Mouse (Mus musculus) stomach, embryonic 16.5 days (tissue): ENCODE data around the gene Prkaa2. TPM values are rescaled to one million over a fixed set of nuclear protein-coding genes. Genes with fewer than 3 reads are reported as not detected.

Experiments
- ATAC-seq: fragments of 200-750 bp; cut with Nextera tagmentation; 2 replicates; pipeline ENCODE4 v1.8.0; 2017; ENCODE audit warnings: moderate number of reproducible peaks, moderate TSS enrichment; ENCODE audit not compliant: insufficient read depth, low FRiP score
- H3K27ac ChIP-seq: fragments of 300-500 bp; sonication (generic); 2 replicates; pipeline ENCODE4 v1.5.1; 2014; ENCODE audit warnings: low read length
- H3K27me3 ChIP-seq: fragments of 300-500 bp; sonication (generic); 2 replicates; pipeline ENCODE4 v1.6.1; 2014; ENCODE audit warnings: low read length, control low read depth, mixed read lengths; ENCODE audit not compliant: control insufficient read depth, insufficient read depth
- H3K36me3 ChIP-seq: fragments of 300-500 bp; sonication (generic); 2 replicates; pipeline ENCODE4 v1.6.1; 2014; ENCODE audit warnings: low read length; ENCODE audit not compliant: control insufficient read depth, insufficient read depth
- H3K4me1 ChIP-seq: fragments of 300-500 bp; sonication (generic); 2 replicates; pipeline ENCODE4 v1.6.1; 2014; ENCODE audit warnings: low read length, control low read depth, mixed read lengths; ENCODE audit not compliant: control insufficient read depth, insufficient read depth
- H3K4me2 ChIP-seq: fragments of 300-500 bp; sonication (generic); 2 replicates; pipeline ENCODE4 v1.6.1; 2014; ENCODE audit warnings: low read depth, low read length, mixed read lengths
- H3K4me3 ChIP-seq: fragments of 300-500 bp; sonication (generic); replicated peaks from 2 replicates; pipeline ENCODE4 v1.5.1; 2014; ENCODE audit warnings: mild to moderate bottlenecking, low read length
- H3K9ac ChIP-seq: fragments of 300-500 bp; sonication (generic); 2 replicates; pipeline ENCODE4 v1.6.1; 2014; ENCODE audit warnings: low read length
- H3K9me3 ChIP-seq: fragments of 300-500 bp; sonication (generic); replicated peaks from 2 replicates; pipeline ENCODE4 v1.6.1; 2016; ENCODE audit warnings: low read length, control low read depth; ENCODE audit not compliant: control insufficient read depth
- WGBS: fragments of 180-500 bp; shearing (Covaris S2); extraction: QIAGEN DNeasy Blood & Tissue Kit; methylation state at CpG from one replicate; pipeline ENCODE4 v1.1.7; 2014; 5-methylcytosine and 5-hydroxymethylcytosine counted together
- polyA plus RNA-seq: library from polyadenylated mRNA; unstranded; fragments of >200 nt; fragmentation: Nextera tagmentation; extraction: Ambion mirVana; gene quantifications from 2 replicates; pipeline ENCODE4 v1.2.1, GENCODE M21; 2015

Prkaa2 gene
- polyA plus RNA-seq, 1 experiment from 2014 or later: 3.0 TPM

- no peak for ATAC-seq
- Histone ChIP-seq H3K27me3 (no peaks in the 10 kb centered on the region), H3K4me1 (peaks cover 11% of the 10 kb centered on the region; the same call in 1 of the 2 replicates), H3K36me3 (no peaks in the 10 kb centered on the region), H3K9me3 (no peaks in the 10 kb centered on the region), H3K27ac (no peak overlapping the region), H3K9ac (no peak overlapping the region), H3K4me2 (no peak overlapping the region), H3K4me3 (no peak overlapping the region)
- WGBS: 81% methylated on average over 11 of the region's 11 CpGs
Observed at GRCm38 (mm10) chr4:105111770-105112169, 2.1 kb upstream of the Prkaa2 start.

- Histone ChIP-seq H3K9me3 (no peaks in the 10 kb centered on the region), H3K4me3 (no peak overlapping the region), H3K4me2 (peak overlapping the region; percentile 95; the same call in 1 of the 2 replicates), H3K27ac (no peak overlapping the region), H3K4me1 (peaks cover 11% of the 10 kb centered on the region; the same call in 1 of the 2 replicates), H3K27me3 (no peaks in the 10 kb centered on the region), H3K9ac (no peak overlapping the region), H3K36me3 (no peaks in the 10 kb centered on the region)
- 74% methylated on average over 4 of the region's 4 CpGs for WGBS
- no peak for ATAC-seq
Observed at GRCm38 (mm10) chr4:105110684-105111035, 970 bp upstream of the Prkaa2 start.

- H3K27ac ChIP-seq: no peak overlapping the region; the same call in 1 of the 2 replicates
Observed at GRCm38 (mm10) chr4:105109990-105110683, 447 bp upstream of the Prkaa2 start.

DNA sequence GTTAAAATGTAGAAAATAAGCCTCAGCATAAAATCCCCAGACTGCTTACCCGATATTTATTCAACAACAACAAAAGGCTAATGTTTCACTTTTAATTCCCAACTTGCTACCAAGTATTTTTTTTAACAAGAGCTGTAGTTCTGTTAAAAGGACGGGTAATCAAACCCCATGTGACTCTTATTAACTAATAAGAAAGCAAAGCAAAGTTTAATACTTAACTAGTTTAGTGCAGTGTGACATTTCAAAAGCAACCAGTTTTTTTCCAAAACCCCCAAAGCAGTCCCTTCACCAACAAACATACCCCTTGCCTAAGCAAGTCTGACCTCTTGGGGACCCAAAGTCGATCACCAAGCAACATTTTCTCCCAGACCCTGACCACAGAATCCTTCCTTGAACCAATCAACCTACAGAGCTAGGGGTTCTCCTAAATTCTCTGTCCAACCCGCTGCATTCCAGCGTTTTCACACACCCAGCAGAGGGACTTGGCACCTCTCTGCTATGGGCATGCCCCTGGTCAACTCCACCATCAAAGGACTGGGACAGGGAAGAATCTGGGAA is 970 bp downstream of the Prkaa2 start:
- ATAC-seq: no peak

More at GRCm38 (mm10) chr4:105109990-105110683, 447 bp upstream of the Prkaa2 start:
- H3K9me3 ChIP-seq: no peaks in the 10 kb centered on the region
- H3K4me1 ChIP-seq: peaks cover 11% of the 10 kb centered on the region; the same call in 1 of the 2 replicates
- H3K9ac ChIP-seq: peak overlapping the region; percentile 83
- peak overlapping the region; percentile 95 for H3K4me2 ChIP-seq
- H3K36me3 ChIP-seq: no peaks in the 10 kb centered on the region
- H3K4me3 ChIP-seq: peak overlapping the region; percentile 65
- no peaks in the 10 kb centered on the region for H3K27me3 ChIP-seq
- 3% methylated on average over 23 of the region's 24 CpGs for WGBS
- ATAC-seq: peak; percentile 62

GRCm38 (mm10) chr4:105107943-105108640 is 1.6 kb downstream of the Prkaa2 start:
- Histone ChIP-seq H3K27me3 (no peaks in the 10 kb centered on the region), H3K27ac (no peak overlapping the region), H3K4me1 (peaks cover 11% of the 10 kb centered on the region; the same call in 1 of the 2 replicates), H3K4me3 (no peak overlapping the region), H3K4me2 (peak overlapping the region; percentile 95; the same call in 1 of the 2 replicates), H3K36me3 (no peaks in the 10 kb centered on the region), H3K9ac (no peak overlapping the region), H3K9me3 (no peaks in the 10 kb centered on the region)
- WGBS: 67% methylated on average over 12 of the region's 12 CpGs
- no peak for ATAC-seq

More for the DNA sequence above, 970 bp downstream of the Prkaa2 start:
- no peaks in the 10 kb centered on the region for H3K9me3 ChIP-seq
- H3K4me1 ChIP-seq: peaks cover 11% of the 10 kb centered on the region; the same call in 1 of the 2 replicates
- H3K27me3 ChIP-seq: no peaks in the 10 kb centered on the region
- H3K4me3 ChIP-seq: peak overlapping the region; percentile 65
- WGBS: 29% methylated on average over 5 of the region's 5 CpGs
- peak overlapping the region; percentile 95 for H3K4me2 ChIP-seq
- no peak overlapping the region for H3K27ac ChIP-seq
- H3K9ac ChIP-seq: peak overlapping the region; percentile 83
- H3K36me3 ChIP-seq: no peaks in the 10 kb centered on the region

- WGBS: 81% methylated on average over 6 of the region's 6 CpGs
Observed at GRCm38 (mm10) chr4:105104099-105104872, 5.4 kb downstream of the Prkaa2 start.

GRCm38 (mm10) chr4:105101337-105101688 is 8.4 kb downstream of the Prkaa2 start:
- Histone ChIP-seq H3K4me3 (no peak overlapping the region), H3K9me3 (no peaks in the 10 kb centered on the region), H3K27ac (no peak overlapping the region), H3K9ac (no peak overlapping the region), H3K27me3 (no peaks in the 10 kb centered on the region), H3K4me2 (no peak overlapping the region), H3K36me3 (no peaks in the 10 kb centered on the region), H3K4me1 (no peaks in the 10 kb centered on the region)
- ATAC-seq: no peak
- WGBS: 64% methylated on average over 4 of the region's 4 CpGs

More at GRCm38 (mm10) chr4:105104099-105104872, 5.4 kb downstream of the Prkaa2 start:
- Histone ChIP-seq H3K4me2 (no peak overlapping the region), H3K9ac (no peak overlapping the region), H3K4me3 (no peak overlapping the region), H3K9me3 (no peaks in the 10 kb centered on the region), H3K4me1 (peaks cover 5% of the 10 kb centered on the region; the same call in 1 of the 2 replicates), H3K27me3 (no peaks in the 10 kb centered on the region), H3K27ac (no peak overlapping the region), H3K36me3 (no peaks in the 10 kb centered on the region)
- no peak for ATAC-seq

GRCm38 (mm10) chr4:105100508-105101336 is 9.0 kb downstream of the Prkaa2 start:
- Histone ChIP-seq H3K4me3 (no peak overlapping the region), H3K36me3 (no peaks in the 10 kb centered on the region), H3K27ac (no peak overlapping the region), H3K9me3 (no peaks in the 10 kb centered on the region), H3K4me1 (no peaks in the 10 kb centered on the region), H3K4me2 (no peak overlapping the region), H3K27me3 (no peaks in the 10 kb centered on the region), H3K9ac (no peak overlapping the region)
- WGBS: 47% methylated on average over 5 of the region's 5 CpGs
- ATAC-seq: no peak
